Mouse (Mus musculus): ENCODE measurements at regions not wholly inside any gene's neighbourhood (a gene's known extent, or its start where the extent isn't known, plus 50 kb on each side); places are given as distances from the start of the nearest gene placed in this dataset.

GRCm38 (mm10) chr3:57976640-57977229 is 128.9 kb upstream of the Pfn2 start:
- Histone ChIP-seq H3K9me3 (ENCODE audit: control insufficient read depth, low read depth, low read length) (no peaks in the 10 kb centered on the region), H3K4me3 (ENCODE audit: low read depth, low read length) (no peak overlapping the region), H3K27ac (ENCODE audit: low read length) (no peak overlapping the region), H3K36me3 (ENCODE audit: control insufficient read depth, insufficient read depth, low read length) (no peaks in the 10 kb centered on the region), H3K9ac (replicated peaks; ENCODE audit: low read depth, low read length) (no peak overlapping the region), H3K27me3 (ENCODE audit: control insufficient read depth, insufficient read depth, low read length) (no peaks in the 10 kb centered on the region), H3K4me1 (ENCODE audit: control insufficient read depth, insufficient read depth, low read length) (no peaks in the 10 kb centered on the region), H3K4me2 (replicated peaks; ENCODE audit: low read depth, low read length) (no peak overlapping the region)
- WGBS = 72% methylated on average over 5 of the region's 5 CpGs
- no peak for ATAC-seq (ENCODE audit: insufficient number of reproducible peaks, insufficient read depth, low FRiP score, low read depth)

- H3K27me3 ChIP-seq (ENCODE audit: control insufficient read depth, insufficient read depth, low read length) = no peaks in the 10 kb centered on the region
- 63% methylated on average over 3 of the region's 3 CpGs for WGBS
- H3K9ac ChIP-seq (replicated peaks; ENCODE audit: low read depth, low read length) = no peak overlapping the region
- no peaks in the 10 kb centered on the region for H3K9me3 ChIP-seq (ENCODE audit: control insufficient read depth, low read depth, low read length)
- no peak overlapping the region for H3K4me2 ChIP-seq (replicated peaks; ENCODE audit: low read depth, low read length)
- no peaks in the 10 kb centered on the region for H3K36me3 ChIP-seq (ENCODE audit: control insufficient read depth, insufficient read depth, low read length)
- no peaks in the 10 kb centered on the region for H3K4me1 ChIP-seq (ENCODE audit: control insufficient read depth, insufficient read depth, low read length)
- ATAC-seq (ENCODE audit: insufficient number of reproducible peaks, insufficient read depth, low FRiP score, low read depth) = no peak
- no peak overlapping the region for H3K27ac ChIP-seq (ENCODE audit: low read length)
- no peak overlapping the region for H3K4me3 ChIP-seq (ENCODE audit: low read depth, low read length)
These were observed 140.3 kb upstream of the Pfn2 start for GRCm38 (mm10) chr3:57988175-57988574.

GRCm38 (mm10) chr3:57990738-57991137 is 142.9 kb upstream of the Pfn2 start:
- ATAC-seq (ENCODE audit: insufficient number of reproducible peaks, insufficient read depth, low FRiP score, low read depth) = no peak
- WGBS = 45% methylated on average over 1 of the region's 1 CpGs
- Histone ChIP-seq H3K27me3 (ENCODE audit: control insufficient read depth, insufficient read depth, low read length) (no peaks in the 10 kb centered on the region), H3K4me1 (ENCODE audit: control insufficient read depth, insufficient read depth, low read length) (no peaks in the 10 kb centered on the region), H3K9me3 (ENCODE audit: control insufficient read depth, low read depth, low read length) (no peaks in the 10 kb centered on the region), H3K9ac (replicated peaks; ENCODE audit: low read depth, low read length) (no peak overlapping the region), H3K27ac (ENCODE audit: low read length) (no peak overlapping the region), H3K4me2 (replicated peaks; ENCODE audit: low read depth, low read length) (no peak overlapping the region), H3K36me3 (ENCODE audit: control insufficient read depth, insufficient read depth, low read length) (no peaks in the 10 kb centered on the region), H3K4me3 (ENCODE audit: low read depth, low read length) (no peak overlapping the region)

- no peak for ATAC-seq (ENCODE audit: insufficient number of reproducible peaks, insufficient read depth, low FRiP score, low read depth)
- H3K9ac ChIP-seq (replicated peaks; ENCODE audit: low read depth, low read length) = no peak overlapping the region
- no peaks in the 10 kb centered on the region for H3K36me3 ChIP-seq (ENCODE audit: control insufficient read depth, insufficient read depth, low read length)
- H3K27me3 ChIP-seq (ENCODE audit: control insufficient read depth, insufficient read depth, low read length) = no peaks in the 10 kb centered on the region
- H3K4me2 ChIP-seq (replicated peaks; ENCODE audit: low read depth, low read length) = no peak overlapping the region
- H3K9me3 ChIP-seq (ENCODE audit: control insufficient read depth, low read depth, low read length) = no peaks in the 10 kb centered on the region
- H3K4me1 ChIP-seq (ENCODE audit: control insufficient read depth, insufficient read depth, low read length) = no peaks in the 10 kb centered on the region
- 69% methylated on average over 6 of the region's 6 CpGs for WGBS
- no peak overlapping the region for H3K4me3 ChIP-seq (ENCODE audit: low read depth, low read length)
- no peak overlapping the region for H3K27ac ChIP-seq (ENCODE audit: low read length)
These were observed 150.5 kb upstream of the Pfn2 start for GRCm38 (mm10) chr3:57998121-57999102.

DNA sequence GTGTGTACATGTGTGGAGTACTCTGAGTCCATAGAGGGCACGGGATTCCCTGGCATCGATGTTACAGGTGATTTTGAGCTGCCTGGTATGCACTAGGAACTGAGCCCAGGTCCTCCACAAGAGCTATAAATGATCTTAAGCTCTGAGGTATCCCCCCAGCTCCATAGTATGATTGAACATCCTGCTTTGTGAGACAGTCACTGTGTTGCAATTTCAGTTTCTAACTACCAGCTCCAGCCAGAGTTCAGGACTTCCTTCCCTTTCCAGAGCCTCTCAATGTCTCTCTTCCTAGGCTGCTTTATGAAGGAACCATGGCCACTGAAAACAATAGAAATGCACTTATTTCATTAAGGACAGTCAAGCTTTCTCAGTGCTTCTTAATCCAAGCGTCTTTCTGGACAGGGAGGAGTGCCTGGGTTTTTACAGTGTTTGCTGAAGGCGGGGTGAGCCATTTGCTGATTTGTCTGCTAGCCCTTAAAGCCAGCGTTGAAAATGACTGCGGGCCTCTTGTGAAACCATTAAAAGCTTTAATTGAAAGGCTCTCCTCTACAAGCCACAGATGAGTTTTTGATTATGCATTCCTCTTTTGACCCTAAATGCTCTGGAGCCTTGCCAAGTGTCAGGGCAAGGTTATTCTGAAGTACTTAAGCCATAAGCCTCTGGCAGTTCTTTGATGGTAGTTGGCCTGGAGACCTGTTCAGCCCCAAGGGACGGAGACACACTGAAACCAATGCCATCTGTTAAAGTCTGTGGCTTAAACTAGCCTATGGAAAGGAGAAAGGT is 155.1 kb upstream of the Pfn2 start:
- ATAC-seq (ENCODE audit: insufficient number of reproducible peaks, insufficient read depth, low FRiP score, low read depth) = no peak
- no peak overlapping the region for H3K9ac ChIP-seq (replicated peaks; ENCODE audit: low read depth, low read length)
- no peaks in the 10 kb centered on the region for H3K36me3 ChIP-seq (ENCODE audit: control insufficient read depth, insufficient read depth, low read length)
- no peak overlapping the region for H3K4me2 ChIP-seq (replicated peaks; ENCODE audit: low read depth, low read length)
- 44% methylated on average over 7 of the region's 7 CpGs for WGBS
- no peaks in the 10 kb centered on the region for H3K4me1 ChIP-seq (ENCODE audit: control insufficient read depth, insufficient read depth, low read length)
- no peak overlapping the region for H3K4me3 ChIP-seq (ENCODE audit: low read depth, low read length)
- no peaks in the 10 kb centered on the region for H3K27me3 ChIP-seq (ENCODE audit: control insufficient read depth, insufficient read depth, low read length)
- H3K9me3 ChIP-seq (ENCODE audit: control insufficient read depth, low read depth, low read length) = no peaks in the 10 kb centered on the region
- H3K27ac ChIP-seq (ENCODE audit: low read length) = no peak overlapping the region

DNA sequence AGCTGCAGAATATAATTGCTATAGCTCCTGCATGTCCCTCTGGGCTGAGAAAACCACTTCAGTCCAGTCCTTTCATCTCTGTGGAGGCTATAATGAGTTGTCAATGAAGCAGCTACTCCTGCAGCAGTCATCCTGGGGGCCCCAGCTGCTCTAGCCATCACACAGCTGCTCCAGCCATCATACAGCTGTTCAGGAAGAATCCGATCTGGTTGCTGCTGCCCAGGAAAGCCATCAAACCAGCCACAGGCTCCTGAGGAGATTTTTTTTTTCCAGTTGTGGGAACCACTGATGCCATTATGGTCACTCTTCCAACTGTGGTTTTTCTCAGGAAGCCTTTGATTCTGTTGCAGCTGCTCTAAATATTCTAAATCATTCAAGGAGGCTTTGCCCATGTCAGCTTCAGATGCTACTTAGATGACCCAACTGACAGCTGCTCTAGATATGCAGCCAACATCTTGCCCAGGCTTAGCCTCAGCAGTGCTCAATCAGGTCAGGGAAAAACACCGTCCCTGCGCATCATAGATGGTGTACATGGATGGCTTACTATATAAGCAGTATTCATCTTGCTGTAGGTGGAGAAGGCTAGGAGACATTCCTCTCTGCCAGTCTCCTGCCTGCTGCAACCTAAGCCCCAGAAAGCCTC is 177.0 kb upstream of the Pfn2 start:
- Histone ChIP-seq H3K36me3 (ENCODE audit: control insufficient read depth, insufficient read depth, low read length) (no peaks in the 10 kb centered on the region), H3K27me3 (ENCODE audit: control insufficient read depth, insufficient read depth, low read length) (no peaks in the 10 kb centered on the region), H3K27ac (ENCODE audit: low read length) (no peak overlapping the region), H3K4me3 (ENCODE audit: low read depth, low read length) (no peak overlapping the region), H3K4me2 (replicated peaks; ENCODE audit: low read depth, low read length) (no peak overlapping the region), H3K9ac (replicated peaks; ENCODE audit: low read depth, low read length) (no peak overlapping the region), H3K9me3 (ENCODE audit: control insufficient read depth, low read depth, low read length) (no peaks in the 10 kb centered on the region), H3K4me1 (ENCODE audit: control insufficient read depth, insufficient read depth, low read length) (no peaks in the 10 kb centered on the region)
- WGBS = 66% methylated on average over 3 of the region's 3 CpGs
- ATAC-seq (ENCODE audit: insufficient number of reproducible peaks, insufficient read depth, low FRiP score, low read depth) = no peak

DNA sequence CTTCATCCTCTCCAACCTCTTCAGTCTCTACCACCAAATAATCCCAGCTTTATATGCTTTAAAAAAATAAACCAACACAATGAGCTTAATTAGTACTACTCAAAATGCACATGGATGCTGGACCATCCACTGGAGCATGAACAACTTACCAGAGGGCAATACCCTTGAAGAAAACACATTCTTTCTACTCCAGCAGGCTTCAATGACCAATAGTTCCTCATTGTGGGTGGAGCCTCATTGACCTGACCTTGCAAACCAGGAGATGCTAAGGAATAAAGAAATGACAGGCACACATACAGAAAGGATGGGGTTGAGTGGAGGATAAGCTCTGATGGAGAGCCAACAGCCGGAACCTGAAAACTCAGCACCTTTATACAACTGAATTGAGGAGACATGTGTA is 201.7 kb upstream of the Pfn2 start:
- Histone ChIP-seq H3K36me3 (ENCODE audit: control insufficient read depth, insufficient read depth, low read length) (no peaks in the 10 kb centered on the region), H3K27ac (ENCODE audit: low read length) (no peak overlapping the region), H3K9ac (replicated peaks; ENCODE audit: low read depth, low read length) (no peak overlapping the region), H3K9me3 (ENCODE audit: control insufficient read depth, low read depth, low read length) (no peaks in the 10 kb centered on the region), H3K4me1 (ENCODE audit: control insufficient read depth, insufficient read depth, low read length) (no peaks in the 10 kb centered on the region), H3K27me3 (ENCODE audit: control insufficient read depth, insufficient read depth, low read length) (no peaks in the 10 kb centered on the region), H3K4me2 (replicated peaks; ENCODE audit: low read depth, low read length) (no peak overlapping the region), H3K4me3 (ENCODE audit: low read depth, low read length) (no peak overlapping the region)
- 92% methylated on average over 1 of the region's 1 CpGs for WGBS
- ATAC-seq (ENCODE audit: insufficient number of reproducible peaks, insufficient read depth, low FRiP score, low read depth) = no peak

DNA sequence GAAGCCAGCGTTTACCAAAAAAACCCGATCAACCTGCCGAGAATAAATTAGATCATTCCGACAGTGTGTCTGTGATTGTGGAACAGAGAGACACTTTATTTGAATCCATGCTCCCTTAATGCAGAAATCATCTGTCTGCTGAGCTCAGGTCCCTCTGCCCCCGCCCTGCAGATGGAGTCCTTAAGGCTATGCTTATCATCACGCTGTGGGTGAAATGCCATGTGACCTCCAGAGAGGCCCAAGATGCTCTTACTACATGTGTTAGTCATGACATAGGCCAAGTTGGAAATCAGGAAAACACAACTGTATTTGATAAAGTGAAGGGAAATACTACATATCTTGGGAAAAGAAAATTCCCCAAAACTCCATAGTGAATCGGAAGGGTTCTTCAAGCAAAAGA is 206.8 kb upstream of the Pfn2 start:
- Histone ChIP-seq H3K36me3 (ENCODE audit: control insufficient read depth, insufficient read depth, low read length) (no peaks in the 10 kb centered on the region), H3K27me3 (ENCODE audit: control insufficient read depth, insufficient read depth, low read length) (no peaks in the 10 kb centered on the region), H3K4me1 (ENCODE audit: control insufficient read depth, insufficient read depth, low read length) (no peaks in the 10 kb centered on the region), H3K9ac (replicated peaks; ENCODE audit: low read depth, low read length) (no peak overlapping the region), H3K4me2 (replicated peaks; ENCODE audit: low read depth, low read length) (no peak overlapping the region), H3K4me3 (ENCODE audit: low read depth, low read length) (no peak overlapping the region), H3K9me3 (ENCODE audit: control insufficient read depth, low read depth, low read length) (no peaks in the 10 kb centered on the region), H3K27ac (ENCODE audit: low read length) (no peak overlapping the region)
- 66% methylated on average over 7 of the region's 7 CpGs for WGBS
- ATAC-seq (ENCODE audit: insufficient number of reproducible peaks, insufficient read depth, low FRiP score, low read depth) = no peak
